Mouse (Mus musculus): ENCODE measurements at regions not wholly inside any gene's neighbourhood (a gene's known extent, or its start where the extent isn't known, plus 50 kb on each side); places are given as distances from the start of the nearest gene placed in this dataset.

GRCm38 (mm10) chr13:7306995-7307394, 658.4 kb upstream of the Pfkp start:
- DNase-seq (ENCODE audit: low spot score), result no peak

- no peak for DNase-seq (ENCODE audit: low spot score)
Measured at GRCm38 (mm10) chr13:7307396-7307795, 658.8 kb upstream of the Pfkp start.

- DNase-seq (ENCODE audit: low spot score), result no peak
Measured at GRCm38 (mm10) chr13:7313474-7313873, 664.9 kb upstream of the Pfkp start.

- no peak for DNase-seq (ENCODE audit: low spot score)
Measured at GRCm38 (mm10) chr13:7330151-7330550, 681.6 kb upstream of the Pfkp start.

GRCm38 (mm10) chr13:7345760-7346159, 697.2 kb upstream of the Pfkp start:
- DNase-seq (ENCODE audit: low spot score), result no peak

GRCm38 (mm10) chr13:7348431-7348830, 699.9 kb upstream of the Pfkp start:
- no peak for DNase-seq (ENCODE audit: low spot score)

GRCm38 (mm10) chr13:7353011-7353410, 704.4 kb upstream of the Pfkp start:
- DNase-seq (ENCODE audit: low spot score), result no peak

- no peak for DNase-seq (ENCODE audit: low spot score)
Measured at GRCm38 (mm10) chr13:7357071-7357470, 708.5 kb upstream of the Pfkp start.

GRCm38 (mm10) chr13:7373559-7373958, 725.0 kb upstream of the Pfkp start:
- DNase-seq (ENCODE audit: low spot score), result no peak

- peak; percentile 12 for DNase-seq (ENCODE audit: low spot score)
Measured at GRCm38 (mm10) chr13:7374993-7375627, 726.5 kb upstream of the Pfkp start.

GRCm38 (mm10) chr13:7414342-7415287, 766.0 kb upstream of the Pfkp start:
- DNase-seq (ENCODE audit: low spot score), result no peak

- no peak for DNase-seq (ENCODE audit: low spot score)
Measured at GRCm38 (mm10) chr13:7427750-7428149, 774.9 kb upstream of the Adarb2 start.

GRCm38 (mm10) chr13:7429271-7429670, 773.4 kb upstream of the Adarb2 start:
- no peak for DNase-seq (ENCODE audit: low spot score)

GRCm38 (mm10) chr13:7451434-7452002, 751.1 kb upstream of the Adarb2 start:
- DNase-seq (ENCODE audit: low spot score), result no peak

- DNase-seq (ENCODE audit: low spot score), result no peak
Measured at GRCm38 (mm10) chr13:7475661-7476060, 727.0 kb upstream of the Adarb2 start.

GRCm38 (mm10) chr13:7518090-7518489, 684.6 kb upstream of the Adarb2 start:
- DNase-seq (ENCODE audit: low spot score), result no peak

GRCm38 (mm10) chr13:7524436-7524835, 678.2 kb upstream of the Adarb2 start:
- no peak for DNase-seq (ENCODE audit: low spot score)

- DNase-seq (ENCODE audit: low spot score), result no peak
Measured at GRCm38 (mm10) chr13:7538856-7539255, 663.8 kb upstream of the Adarb2 start.

- no peak for DNase-seq (ENCODE audit: low spot score)
Measured at GRCm38 (mm10) chr13:7584022-7584421, 618.6 kb upstream of the Adarb2 start.

Data from layer of hippocampus, adult 11-12 months (tissue).